Mouse (Mus musculus) frontal cortex, postnatal 14 days (tissue): ENCODE data around the gene Pdss2.

Experiments
- DNase-seq, 2 experiments: peaks; one replicate each; pipeline ENCODE4 v3.0.0; 2022; ENCODE audit warnings: low spot score in 2 of 2

The Pdss2 gene

GRCm38 (mm10) chr10:43481179-43481578 is 259.9 kb downstream of the Pdss2 start:
- no peak for DNase-seq

GRCm38 (mm10) chr10:43482021-43482420 is 260.7 kb downstream of the Pdss2 start:
- no peak for DNase-seq

GRCm38 (mm10) chr10:43483426-43483995 is 262.2 kb downstream of the Pdss2 start:
- no peak for DNase-seq

- no peak for DNase-seq
These were observed 264.5 kb downstream of the Pdss2 start for GRCm38 (mm10) chr10:43485751-43486268.

GRCm38 (mm10) chr10:43487441-43488010 is 266.2 kb downstream of the Pdss2 start:
- DNase-seq, result no peak

- DNase-seq, result no peak
These were observed 267.0 kb downstream of the Pdss2 start for GRCm38 (mm10) chr10:43488258-43488657.

GRCm38 (mm10) chr10:43489139-43489538 is 267.9 kb downstream of the Pdss2 start:
- no peak for DNase-seq

- DNase-seq, result no peak
These were observed 268.3 kb downstream of the Pdss2 start for GRCm38 (mm10) chr10:43489550-43489949.

GRCm38 (mm10) chr10:43490034-43490433 is 268.7 kb downstream of the Pdss2 start:
- DNase-seq, result no peak

GRCm38 (mm10) chr10:43490846-43491245 is 269.6 kb downstream of the Pdss2 start:
- no peak for DNase-seq

GRCm38 (mm10) chr10:43502599-43502998 is 281.3 kb downstream of the Pdss2 start:
- no peak for DNase-seq

- DNase-seq, result no peak
These were observed 283.0 kb downstream of the Pdss2 start for GRCm38 (mm10) chr10:43504291-43504690.

GRCm38 (mm10) chr10:43507051-43507450 is 285.8 kb downstream of the Pdss2 start:
- DNase-seq, result no peak

- DNase-seq, result no peak
These were observed 287.9 kb downstream of the Pdss2 start for GRCm38 (mm10) chr10:43509228-43509627.

- no peak for DNase-seq
These were observed 291.7 kb downstream of the Pdss2 start for GRCm38 (mm10) chr10:43512976-43513375.
